9 mouse cellular contexts compared by ENCODE assay signal in the genomic region with DNA sequence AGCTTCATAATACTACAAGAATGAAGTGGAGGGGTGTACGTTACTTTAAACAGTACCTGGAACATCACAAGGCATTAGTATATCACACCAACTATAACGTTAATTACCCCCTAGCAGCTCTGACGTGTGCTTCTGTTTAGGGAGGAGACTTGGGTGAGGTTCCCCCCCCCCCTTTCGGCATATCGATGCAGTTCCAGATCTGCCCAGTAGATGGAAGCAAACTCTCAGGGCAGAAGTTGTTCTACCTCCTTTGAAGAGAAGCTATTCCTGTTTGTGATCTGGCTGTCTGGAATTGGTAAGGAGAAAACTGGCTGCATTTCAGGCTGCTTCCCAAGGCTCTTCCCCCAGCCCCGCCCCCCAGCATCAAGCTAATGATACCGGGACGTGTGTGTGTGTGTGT. TPM values are rescaled to one million over a fixed set of nuclear protein-coding genes. Genes with fewer than 3 reads are reported as not detected.
DNase-seq lines count a peak whose midpoint lies in the region; ATAC-seq and TF ChIP-seq lines count a peak whose summit lies in the region.
"Had no signal": no experiment of that assay in that cellular context is flagged by ENCODE, and none has a peak within 500 bp of the region (broad histone marks: within the 10 kb centered on the region; RNA-seq: fewer than 3 reads in every experiment).

No protein-coding gene starts in this region.

- H3K27me3 ChIP-seq in forebrain, embryonic 13.5 days = 0 out of 2 replicates have a peak, but pooled peaks cover 4% of the 10 kb centered on the region
- H3K27me3 ChIP-seq in hindbrain, embryonic 15.5 days = no peaks in the 10 kb centered on the region
- no peaks in the 10 kb centered on the region for H3K27me3 ChIP-seq in liver, adult 2 months (ENCODE audit: control insufficient read depth, insufficient read depth, low read length)

- peaks cover 19% of the 10 kb centered on the region for H3K4me1 ChIP-seq in forebrain, embryonic 13.5 days
- peaks cover 11% of the 10 kb centered on the region for H3K4me1 ChIP-seq in hindbrain, embryonic 15.5 days (replicated peaks)
- H3K4me1 ChIP-seq in liver, adult 2 months (ENCODE audit: control insufficient read depth, insufficient read depth, low read length) = no peaks in the 10 kb centered on the region

- no peak overlapping the region for H3K4me3 ChIP-seq in forebrain, embryonic 13.5 days
- H3K4me3 ChIP-seq in hindbrain, embryonic 15.5 days = no peak overlapping the region
- H3K4me3 ChIP-seq in liver, adult 2 months (ENCODE audit: insufficient read depth, low read depth, low read length) = no peak overlapping the region

- H3K79me2 ChIP-seq in liver, adult 2 months (ENCODE audit: control insufficient read depth, insufficient read depth, low read length) = no peaks in the 10 kb centered on the region

- no peaks in the 10 kb centered on the region for H3K9me3 ChIP-seq in forebrain, embryonic 13.5 days (replicated peaks)
- no peaks in the 10 kb centered on the region for H3K9me3 ChIP-seq in hindbrain, embryonic 15.5 days

- 5% methylated on average over 7 of the region's 8 CpGs for WGBS in forebrain, embryonic 13.5 days
- 3% methylated on average over 8 of the region's 8 CpGs for WGBS in hindbrain, embryonic 15.5 days
- WGBS in liver, adult 2 months = 5% methylated on average over 8 of the region's 8 CpGs

- DNase-seq in urinary bladder, adult 18-20 months (ENCODE audit: low spot score in 2 of 2) = peak; percentile 20 to 25
- DNase-seq in urinary bladder, postnatal 4 days (ENCODE audit: low spot score in 2 of 2) = no peak
- peak; percentile 50 to 57 for DNase-seq in adrenal gland, postnatal 36 days
- peak; percentile 59 for DNase-seq in liver, adult 2 months (ENCODE audit: extremely low read depth, low read depth, low spot score)
- DNase-seq in natural killer cell, adult 2 months (ENCODE audit: low spot score in 2 of 2) = peak; percentile 23 to 46
- DNase-seq in thymus, postnatal 4 days = peak; percentile 62

- peak; percentile 70 for TF ChIP-seq CTCF in liver, adult 2 months (IDR thresholded peaks at IDR 0.05; ENCODE audit: low read depth, low read length)

- ATAC-seq in forebrain, embryonic 13.5 days = peak; percentile 57; the same call in 1 of the 2 replicates
- ATAC-seq in hindbrain, embryonic 15.5 days (ENCODE audit: low FRiP score, low read depth) = peak; percentile 48; the same call in 1 of the 2 replicates

- no peak overlapping the region for H3K4me2 ChIP-seq in forebrain, embryonic 13.5 days
- H3K4me2 ChIP-seq in hindbrain, embryonic 15.5 days = no peak overlapping the region

- no peaks in the 10 kb centered on the region for H3K36me3 ChIP-seq in forebrain, embryonic 13.5 days (ENCODE audit: poor library complexity, severe bottlenecking)
- H3K36me3 ChIP-seq in hindbrain, embryonic 15.5 days = no peaks in the 10 kb centered on the region
- no peaks in the 10 kb centered on the region for H3K36me3 ChIP-seq in liver, adult 2 months (ENCODE audit: control insufficient read depth, insufficient read depth, low read length)

- H3K9ac ChIP-seq in forebrain, embryonic 13.5 days = no peak overlapping the region
- H3K9ac ChIP-seq in hindbrain, embryonic 15.5 days = no peak overlapping the region
- no peak overlapping the region for H3K9ac ChIP-seq in liver, adult 2 months (ENCODE audit: low read depth, low read length)

- TF ChIP-seq POLR2A in liver, adult 2 months (IDR thresholded peaks at IDR 0.05; ENCODE audit: extremely low read depth, insufficient read depth, low read length) = no peak

- H3K27ac ChIP-seq in forebrain, embryonic 13.5 days = no peak overlapping the region
- H3K27ac ChIP-seq in hindbrain, embryonic 15.5 days (replicated peaks) = no peak overlapping the region
- no peak overlapping the region for H3K27ac ChIP-seq in liver, adult 2 months (replicated peaks; ENCODE audit: insufficient read depth, low read depth, low read length)

RNA-seq across cellular contexts. Expression of a gene that starts 5.0 kb away (rescaled TPM):
- total RNA-seq in adrenal gland, postnatal 36 days (2021) = not detected
- polyA plus RNA-seq in forebrain, embryonic 13.5 days (2015; fragmentation: Nextera tagmentation; extraction: Ambion mirVana) = 0.09 and 0.10 TPM in 2 replicates
- polyA plus RNA-seq in hindbrain, embryonic 15.5 days (2015; fragmentation: Nextera tagmentation; extraction: Ambion mirVana) = 0.08 TPM in 1 of 2 replicates, not detected in the other
- total RNA-seq in liver, adult 2 months (2014; rRNA removed) = not detected in 2 replicates
- not detected in 2 replicates for polyA plus RNA-seq in liver, adult 2 months (2012; rRNA removed)
- total RNA-seq: layer of hippocampus, adult 8-10 months had no signal

RNA-seq across cellular contexts. Expression of a gene that starts 14.8 kb away (rescaled TPM):
- total RNA-seq in adrenal gland, postnatal 36 days (2021) = not detected
- polyA plus RNA-seq in forebrain, embryonic 13.5 days (2015; fragmentation: Nextera tagmentation; extraction: Ambion mirVana) = not detected in 2 replicates
- not detected in 2 replicates for polyA plus RNA-seq in hindbrain, embryonic 15.5 days (2015; fragmentation: Nextera tagmentation; extraction: Ambion mirVana)
- not detected in 2 replicates for total RNA-seq in liver, adult 2 months (2014; rRNA removed)
- not detected in 2 replicates for polyA plus RNA-seq in liver, adult 2 months (2012; rRNA removed)
- total RNA-seq: layer of hippocampus, adult 8-10 months had no signal

RNA-seq across cellular contexts. Expression of a gene that starts 36.6 kb away (rescaled TPM):
- not detected for total RNA-seq in adrenal gland, postnatal 36 days (2021)
- not detected in 2 replicates for polyA plus RNA-seq in forebrain, embryonic 13.5 days (2015; fragmentation: Nextera tagmentation; extraction: Ambion mirVana)
- not detected in 2 replicates for polyA plus RNA-seq in hindbrain, embryonic 15.5 days (2015; fragmentation: Nextera tagmentation; extraction: Ambion mirVana)
- total RNA-seq in liver, adult 2 months (2014; rRNA removed) = not detected in 2 replicates
- not detected in 2 replicates for polyA plus RNA-seq in liver, adult 2 months (2012; rRNA removed)
- total RNA-seq: layer of hippocampus, adult 8-10 months had no signal

RNA-seq across cellular contexts. Expression of a gene that starts 37.6 kb away (rescaled TPM):
- 10 to 100 TPM; 23.7 to 26.4 TPM for total RNA-seq in adrenal gland, postnatal 36 days (2021)
- polyA plus RNA-seq in forebrain, embryonic 13.5 days (2015; fragmentation: Nextera tagmentation; extraction: Ambion mirVana) = 30.1 and 35.2 TPM in 2 replicates
- polyA plus RNA-seq in hindbrain, embryonic 15.5 days (2015; fragmentation: Nextera tagmentation; extraction: Ambion mirVana) = 85.2 and 86.0 TPM in 2 replicates
- total RNA-seq in liver, adult 2 months (2014; rRNA removed) = 1.2 and 1.9 TPM in 2 replicates
- 1.4 and 3.2 TPM in 2 replicates for polyA plus RNA-seq in liver, adult 2 months (2012; rRNA removed)

Comparison
In these comparisons a context has a peak if more than half of its experiments do, and no peak if none do; other contexts are left out.
1. DNase-seq: peak in urinary bladder, adult 18-20 months (2 of 2), adrenal gland, postnatal 36 days (2 of 2), liver, adult 2 months (single experiment), natural killer cell, adult 2 months (2 of 2) and thymus, postnatal 4 days (single experiment); none in urinary bladder, postnatal 4 days (0 of 2).